Mouse (Mus musculus) myocyte (in vitro differentiated cells): ENCODE results near the gene Timm50.

Experiments used
- CEBPB ChIP-seq: IDR thresholded peaks from 2 replicates; pipeline ENCODE4 v1.6.1; 2011; ENCODE audit warnings: mild to moderate bottlenecking, moderate library complexity; ENCODE audit not compliant: poor library complexity, insufficient read depth, severe bottlenecking
- E2F4 ChIP-seq: IDR thresholded peaks from one replicate; pipeline ENCODE4 v1.6.1; 2011; ENCODE audit warnings: mild to moderate bottlenecking, control low read depth, moderate library complexity; ENCODE audit not compliant: insufficient read depth
- MAX ChIP-seq: IDR thresholded peaks from one replicate; pipeline ENCODE4 v1.6.1; 2011; ENCODE audit warnings: low read depth, mild to moderate bottlenecking, control low read depth
- MYOD1 ChIP-seq, 3 experiments: IDR thresholded peaks; one replicate each; pipeline ENCODE4 v1.6.1; 2011; ENCODE audit warnings: control low read depth in 2 of 3, low read depth in 2 of 3, mild to moderate bottlenecking in 2 of 3, moderate library complexity in 1 of 3; ENCODE audit not compliant: insufficient read length in 2 of 3, control insufficient read depth in 1 of 3
- MYOG ChIP-seq, 3 experiments: IDR thresholded peaks; one replicate each; pipeline ENCODE4 v1.6.1; 2011; ENCODE audit warnings: control low read depth in 2 of 3, low read depth in 2 of 3, mild to moderate bottlenecking in 2 of 3; ENCODE audit not compliant: insufficient read length in 2 of 3, control insufficient read depth in 1 of 3, insufficient read depth in 1 of 3
- POLR2A ChIP-seq: IDR thresholded peaks from one replicate; pipeline ENCODE4 v1.6.1; 2011; ENCODE audit warnings: low read depth, mild to moderate bottlenecking, control low read depth, moderate library complexity; ENCODE audit not compliant: insufficient read length
- POLR2AphosphoS2 ChIP-seq: IDR thresholded peaks from one replicate; pipeline ENCODE4 v1.6.1; 2011; ENCODE audit warnings: low read depth, control low read depth; ENCODE audit not compliant: insufficient read length
- REST ChIP-seq: IDR thresholded peaks from one replicate; pipeline ENCODE4 v1.6.1; 2011; ENCODE audit warnings: mild to moderate bottlenecking, control low read depth, moderate library complexity; ENCODE audit not compliant: insufficient read depth, insufficient read length
- SRF ChIP-seq: IDR thresholded peaks from one replicate; pipeline ENCODE4 v1.6.1; 2011; ENCODE audit warnings: low read depth; ENCODE audit not compliant: control insufficient read depth, insufficient read length
- TCF12 ChIP-seq: IDR thresholded peaks from one replicate; pipeline ENCODE4 v1.6.1; 2011; ENCODE audit warnings: mild to moderate bottlenecking, control low read depth; ENCODE audit not compliant: poor library complexity, insufficient read depth, severe bottlenecking
- USF1 ChIP-seq: IDR thresholded peaks from one replicate; pipeline ENCODE4 v1.6.1; 2011; ENCODE audit warnings: low read depth, mild to moderate bottlenecking, control low read depth, moderate library complexity

DNA sequence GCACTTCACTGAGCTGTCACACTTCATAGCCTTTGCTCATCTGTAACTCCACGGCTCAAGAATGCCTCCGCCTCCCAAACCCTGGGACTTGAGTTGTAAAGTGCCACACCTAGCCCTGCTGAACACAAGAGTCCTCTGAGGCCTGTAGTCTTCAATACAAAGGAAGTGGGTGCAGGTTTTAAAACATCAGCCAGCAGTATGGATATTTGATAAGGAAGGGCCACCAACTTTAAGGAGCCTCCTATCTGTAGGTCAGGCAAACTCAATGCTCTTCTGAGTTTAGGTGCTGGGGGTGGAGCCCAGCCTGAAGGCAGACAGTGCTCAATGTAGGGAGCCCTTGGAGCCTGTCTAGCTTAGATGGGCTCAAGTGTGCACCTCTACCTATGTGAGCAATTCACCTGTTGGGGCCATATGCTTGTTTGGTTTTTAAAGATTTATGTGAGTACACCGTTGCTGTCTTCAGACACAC, 42.3 kb upstream of the Timm50 start:
- TF ChIP-seq POLR2A (no peak), CEBPB (no peak), MYOG (IDR thresholded peaks at IDR 0.05; ENCODE audit: control insufficient read depth in 1 of 3, insufficient read depth in 1 of 3, insufficient read length in 2 of 3, low read depth in 2 of 3) (no peak), MAX (no peak), E2F4 (no peak), SRF (no peak), USF1 (no peak), TCF12 (no peak), POLR2AphosphoS2 (peak; percentile 51), MYOD1 (IDR thresholded peaks at IDR 0.05; ENCODE audit: control insufficient read depth in 1 of 3, insufficient read length in 2 of 3, low read depth in 2 of 3) (no peak), REST (no peak)
